Mouse (Mus musculus) liver, postnatal 0 days (tissue): Measurements from ENCODE around the gene Pim3. TPM values are rescaled to one million over a fixed set of nuclear protein-coding genes. Genes with fewer than 3 reads are reported as not detected.

ENCODE experiments used
- ATAC-seq: fragments of 200-750 bp; cut with Nextera tagmentation; 2 replicates; pipeline ENCODE4 v1.8.0; 2017; ENCODE audit warnings: mild to moderate bottlenecking, moderate library complexity
- DNase-seq: peaks from one replicate; pipeline ENCODE4 v3.0.0-alpha.2; 2016
- H3K27ac ChIP-seq: fragments of 300-500 bp; sonication (generic); 2 replicates; pipeline ENCODE4 v1.5.1; 2014; ENCODE audit warnings: antibody characterized with exemption, moderate library complexity, mild to moderate bottlenecking, low read depth
- H3K27me3 ChIP-seq: fragments of 300-500 bp; sonication (generic); 2 replicates; pipeline ENCODE4 v1.6.1; 2014; ENCODE audit warnings: low read length, control low read depth, mixed read lengths; ENCODE audit not compliant: insufficient read depth
- H3K36me3 ChIP-seq: fragments of 300-500 bp; sonication (generic); replicated peaks from 2 replicates; pipeline ENCODE4 v1.6.1; 2014; ENCODE audit warnings: mild to moderate bottlenecking, control low read depth, low read length, moderate library complexity, mixed read lengths; ENCODE audit not compliant: insufficient read depth
- H3K4me1 ChIP-seq: fragments of 300-500 bp; sonication (generic); 2 replicates; pipeline ENCODE4 v1.6.1; 2014; ENCODE audit warnings: antibody characterized with exemption, mild to moderate bottlenecking, control low read depth; ENCODE audit not compliant: insufficient read depth
- H3K4me2 ChIP-seq: fragments of 300-500 bp; sonication (generic); 2 replicates; pipeline ENCODE4 v1.6.1; 2014; ENCODE audit warnings: low read depth, mild to moderate bottlenecking, low read length, moderate library complexity, mixed read lengths
- H3K4me3 ChIP-seq: fragments of 300-500 bp; sonication (generic); 2 replicates; pipeline ENCODE4 v1.5.1; 2014; ENCODE audit warnings: low read depth, low read length
- H3K9ac ChIP-seq: fragments of 300-500 bp; sonication (generic); replicated peaks from 2 replicates; pipeline ENCODE4 v1.6.1; 2014; ENCODE audit warnings: mild to moderate bottlenecking, moderate library complexity
- H3K9me3 ChIP-seq: fragments of 300-500 bp; sonication (generic); 2 replicates; pipeline ENCODE4 v1.6.1; 2016; ENCODE audit warnings: mild to moderate bottlenecking, control low read depth, low read length, mixed read lengths
- CTCF ChIP-seq: sonication (generic); IDR thresholded peaks from 2 replicates; pipeline ENCODE4 v1.5.1; 2016; ENCODE audit warnings: antibody characterized with exemption, low read depth
- EP300 ChIP-seq: IDR thresholded peaks from 2 replicates; pipeline ENCODE4 v1.6.1; 2016; ENCODE audit warnings: antibody characterized with exemption, low read depth, mild to moderate bottlenecking
- WGBS: fragments of 180-500 bp; shearing (Covaris S2); extraction: QIAGEN DNeasy Blood & Tissue Kit; methylation state at CpG from one replicate; pipeline ENCODE4 v1.1.7; 2014; ENCODE audit not compliant: insufficient replicate concordance; 5-methylcytosine and 5-hydroxymethylcytosine counted together
- polyA plus RNA-seq: library from polyadenylated mRNA; unstranded; fragments of >200 nt; fragmentation: Nextera tagmentation; extraction: Ambion mirVana; gene quantifications from 2 replicates; pipeline ENCODE4 v1.2.1, GENCODE M21; 2015

The Pim3 gene
- polyA plus RNA-seq, 1 experiment from 2014 or later, result 34.2 TPM

- Histone ChIP-seq H3K9ac (no peak overlapping the region), H3K4me1 (peaks cover 48% of the 10 kb centered on the region), H3K4me3 (no peak overlapping the region), H3K36me3 (no peaks in the 10 kb centered on the region), H3K9me3 (no peaks in the 10 kb centered on the region), H3K27ac (peak overlapping the region; percentile 60; the same call in 1 of the 2 replicates), H3K4me2 (no peak overlapping the region), H3K27me3 (no peaks in the 10 kb centered on the region)
- no peak for TF ChIP-seq EP300
- no peak for TF ChIP-seq CTCF
- ATAC-seq, result no peak
- WGBS, result 69% methylated on average over 2 of the region's 2 CpGs
- DNase-seq, result no peak
These were observed 3.3 kb upstream of the Pim3 start for GRCm38 (mm10) chr15:88858707-88859106.

- Histone ChIP-seq H3K9me3 (no peaks in the 10 kb centered on the region), H3K36me3 (peaks cover 3% of the 10 kb centered on the region), H3K27ac (no peak overlapping the region), H3K27me3 (no peaks in the 10 kb centered on the region), H3K4me3 (no peak overlapping the region), H3K4me2 (no peak overlapping the region), H3K4me1 (peaks cover 43% of the 10 kb centered on the region), H3K9ac (no peak overlapping the region)
- no peak for ATAC-seq
- TF ChIP-seq CTCF, result no peak
- TF ChIP-seq EP300, result no peak
- no peak for DNase-seq
- 71% methylated on average over 8 of the region's 8 CpGs for WGBS
These were observed 2.6 kb upstream of the Pim3 start for GRCm38 (mm10) chr15:88859206-88859970.

- no peak for TF ChIP-seq EP300
- no peak for TF ChIP-seq CTCF
- no peaks in the 10 kb centered on the region for H3K9me3 ChIP-seq
- no peak for ATAC-seq
- H3K4me1 ChIP-seq, result peaks cover 44% of the 10 kb centered on the region
- no peaks in the 10 kb centered on the region for H3K27me3 ChIP-seq
- H3K4me2 ChIP-seq, result no peak overlapping the region
- H3K4me3 ChIP-seq, result no peak overlapping the region
- WGBS, result 78% methylated on average over 3 of the region's 3 CpGs
- peak overlapping the region; percentile 97 for H3K27ac ChIP-seq
- no peak for DNase-seq
- no peak overlapping the region; the same call in 1 of the 2 replicates for H3K9ac ChIP-seq
- peaks cover 14% of the 10 kb centered on the region for H3K36me3 ChIP-seq
These were observed 1.2 kb upstream of the Pim3 start for GRCm38 (mm10) chr15:88860781-88861180.

GRCm38 (mm10) chr15:88862881-88863694 lies 1.1 kb downstream of the Pim3 start:
- TF ChIP-seq EP300 (no peak), CTCF (no peak)
- H3K4me1 ChIP-seq, result peaks cover 51% of the 10 kb centered on the region
- no peaks in the 10 kb centered on the region for H3K27me3 ChIP-seq
- peaks cover 19% of the 10 kb centered on the region for H3K36me3 ChIP-seq
- peak; percentile 61 for DNase-seq
- under 1% methylated on average over 77 of the region's 98 CpGs for WGBS
- H3K9me3 ChIP-seq, result no peaks in the 10 kb centered on the region
- ATAC-seq, result no peak
- peak overlapping the region; percentile 87 for H3K4me2 ChIP-seq
- H3K27ac ChIP-seq, result peak overlapping the region; percentile 97
- peak overlapping the region; percentile 93 for H3K9ac ChIP-seq
- H3K4me3 ChIP-seq, result peak overlapping the region; percentile 78

- Histone ChIP-seq H3K9ac (peak overlapping the region; percentile 93), H3K4me2 (peak overlapping the region; percentile 87), H3K27ac (peak overlapping the region; percentile 97), H3K9me3 (no peaks in the 10 kb centered on the region), H3K4me1 (peaks cover 51% of the 10 kb centered on the region), H3K4me3 (peak overlapping the region; percentile 78), H3K36me3 (peaks cover 19% of the 10 kb centered on the region), H3K27me3 (no peaks in the 10 kb centered on the region)
- WGBS, result 8% methylated on average over 23 of the region's 39 CpGs
- peak; percentile 39 for ATAC-seq
- TF ChIP-seq EP300 (peak; percentile 56; the same call in 1 of the 2 replicates), CTCF (no peak)
- peak; percentile 83 for DNase-seq
These were observed 1.8 kb downstream of the Pim3 start for GRCm38 (mm10) chr15:88863695-88864231.
